In genomic region chr12:70231294-70231693, GRCm38 (mm10) we compare ENCODE assay signal across 10 mouse cellular contexts. TPM values are rescaled to one million over a fixed set of nuclear protein-coding genes. Genes with fewer than 3 reads are reported as not detected.
A peak's percentile ranks its signal among the peaks of the same experiment; 100 is the strongest.
DNase-seq lines count a peak whose midpoint lies in the region; ATAC-seq lines count a peak whose summit lies in the region.
"Had no signal": no experiment of that assay in that cellular context is flagged by ENCODE, and none has a peak within 500 bp of the region (broad histone marks: within the 10 kb centered on the region; RNA-seq: fewer than 3 reads in every experiment).

TSS of gene Pygl (minus strand) at chr12:70231488.

- no peak for DNase-seq in heart, embryonic 10.5 days (ENCODE audit: low spot score)
- DNase-seq in heart, postnatal 36 days = no peak
- no peak for DNase-seq in left cerebral cortex, postnatal 14 days (ENCODE audit: low spot score in 2 of 2)
- no peak for DNase-seq in retina, embryonic 14.5 days (ENCODE audit: low spot score)
- DNase-seq: kidney, postnatal 4 days had no signal

- no peaks in the 10 kb centered on the region for H3K9me3 ChIP-seq in heart, embryonic 10.5 days
- no peaks in the 10 kb centered on the region for H3K9me3 ChIP-seq in midbrain, embryonic 12.5 days
- no peaks in the 10 kb centered on the region for H3K9me3 ChIP-seq in midbrain, embryonic 13.5 days
- H3K9me3 ChIP-seq in liver, embryonic 12.5 days (replicated peaks) = no peaks in the 10 kb centered on the region
- H3K9me3 ChIP-seq in stomach, embryonic 14.5 days (ENCODE audit: control insufficient read depth, low read depth, low read length) = no peaks in the 10 kb centered on the region
- H3K9me3 ChIP-seq: neural tube, embryonic 13.5 days had no signal

- peak within 1 kb of the TSS; percentile 69; the same call in 1 of the 2 replicates for H3K27ac ChIP-seq in heart, embryonic 10.5 days
- 0 out of 2 replicates have a peak within 1 kb of the TSS, but pooled peaks have one; percentile 10 for H3K27ac ChIP-seq in midbrain, embryonic 12.5 days (replicated peaks)
- no peak within 1 kb of the TSS for H3K27ac ChIP-seq in midbrain, embryonic 13.5 days
- H3K27ac ChIP-seq in liver, embryonic 12.5 days = peak within 1 kb of the TSS; percentile 17
- H3K27ac ChIP-seq in stomach, embryonic 14.5 days (ENCODE audit: low read length) = no peak within 1 kb of the TSS
- H3K27ac ChIP-seq: neural tube, embryonic 13.5 days had no signal

- no peak within 1 kb of the TSS for H3K9ac ChIP-seq in midbrain, embryonic 12.5 days (replicated peaks)
- H3K9ac ChIP-seq in midbrain, embryonic 13.5 days (replicated peaks) = no peak within 1 kb of the TSS
- no peak within 1 kb of the TSS for H3K9ac ChIP-seq in liver, embryonic 12.5 days
- H3K9ac ChIP-seq in stomach, embryonic 14.5 days (replicated peaks; ENCODE audit: low read depth, low read length) = no peak within 1 kb of the TSS
- H3K9ac ChIP-seq: neural tube, embryonic 13.5 days had no signal

- no peaks in the 10 kb centered on the region for H3K36me3 ChIP-seq in heart, embryonic 10.5 days
- H3K36me3 ChIP-seq in midbrain, embryonic 12.5 days = no peaks in the 10 kb centered on the region
- H3K36me3 ChIP-seq in midbrain, embryonic 13.5 days = no peaks in the 10 kb centered on the region
- no peaks in the 10 kb centered on the region for H3K36me3 ChIP-seq in liver, embryonic 12.5 days
- H3K36me3 ChIP-seq in stomach, embryonic 14.5 days (ENCODE audit: control insufficient read depth, insufficient read depth, low read length) = no peaks in the 10 kb centered on the region
- H3K36me3 ChIP-seq: neural tube, embryonic 13.5 days had no signal

- H3K27me3 ChIP-seq in heart, embryonic 10.5 days (ENCODE audit: insufficient read depth, poor library complexity, severe bottlenecking) = no peaks in the 10 kb centered on the region; the same call in 1 of the 2 replicates
- peaks cover 32% of the 10 kb centered on the region for H3K27me3 ChIP-seq in midbrain, embryonic 12.5 days
- peaks cover 15% of the 10 kb centered on the region for H3K27me3 ChIP-seq in midbrain, embryonic 13.5 days
- H3K27me3 ChIP-seq in liver, embryonic 12.5 days (replicated peaks) = 0 out of 2 replicates have a peak, but pooled peaks cover 6% of the 10 kb centered on the region
- H3K27me3 ChIP-seq in stomach, embryonic 14.5 days (ENCODE audit: control insufficient read depth, insufficient read depth, low read length) = no peaks in the 10 kb centered on the region

- 69% methylated on average over 2 of the region's 2 CpGs for WGBS in heart, embryonic 10.5 days
- 85% methylated on average over 2 of the region's 2 CpGs for WGBS in midbrain, embryonic 12.5 days
- 77% methylated on average over 2 of the region's 2 CpGs for WGBS in midbrain, embryonic 13.5 days
- WGBS in liver, embryonic 12.5 days (ENCODE audit: insufficient replicate concordance) = 87% methylated on average over 2 of the region's 2 CpGs
- WGBS in stomach, embryonic 14.5 days = 77% methylated on average over 2 of the region's 2 CpGs

- H3K4me3 ChIP-seq in heart, embryonic 10.5 days = no peak within 1 kb of the TSS
- no peak within 1 kb of the TSS for H3K4me3 ChIP-seq in midbrain, embryonic 12.5 days
- no peak within 1 kb of the TSS for H3K4me3 ChIP-seq in midbrain, embryonic 13.5 days (replicated peaks)
- no peak within 1 kb of the TSS for H3K4me3 ChIP-seq in liver, embryonic 12.5 days
- H3K4me3 ChIP-seq in stomach, embryonic 14.5 days (ENCODE audit: low read depth, low read length) = no peak within 1 kb of the TSS
- H3K4me3 ChIP-seq: neural tube, embryonic 13.5 days had no signal

- ATAC-seq in midbrain, embryonic 12.5 days (ENCODE audit: low FRiP score, low read depth) = no peak
- ATAC-seq in midbrain, embryonic 13.5 days = no peak
- no peak for ATAC-seq in liver, embryonic 12.5 days
- ATAC-seq in stomach, embryonic 14.5 days (ENCODE audit: insufficient number of reproducible peaks, insufficient read depth, low FRiP score, low read depth) = no peak; the same call in 1 of the 2 replicates

- H3K4me2 ChIP-seq in midbrain, embryonic 12.5 days (replicated peaks) = no peak within 1 kb of the TSS
- H3K4me2 ChIP-seq in midbrain, embryonic 13.5 days (replicated peaks) = no peak within 1 kb of the TSS
- peak within 1 kb of the TSS; percentile 4 for H3K4me2 ChIP-seq in liver, embryonic 12.5 days
- no peak within 1 kb of the TSS for H3K4me2 ChIP-seq in stomach, embryonic 14.5 days (replicated peaks; ENCODE audit: low read depth, low read length)
- H3K4me2 ChIP-seq: neural tube, embryonic 13.5 days had no signal

- intact Hi-C loops in heart, postnatal 36 days (cut with DNase I) = loop anchor here (5.0 kb wide), 1 partner anchor 681 kb away; no protein-coding TSS in a partner anchor
- intact Hi-C loops in left cerebral cortex, postnatal 14 days (cut with DNase I) = loop anchor here (5.0 to 10.0 kb wide), 2 partner anchors 201 to 684 kb away; no protein-coding TSS in a partner anchor

- H3K4me1 ChIP-seq in heart, embryonic 10.5 days = peaks cover 39% of the 10 kb centered on the region
- H3K4me1 ChIP-seq in midbrain, embryonic 12.5 days = peaks cover 21% of the 10 kb centered on the region
- peaks cover 27% of the 10 kb centered on the region for H3K4me1 ChIP-seq in midbrain, embryonic 13.5 days (replicated peaks)
- H3K4me1 ChIP-seq in liver, embryonic 12.5 days = peaks cover 65% of the 10 kb centered on the region
- H3K4me1 ChIP-seq in stomach, embryonic 14.5 days (ENCODE audit: control insufficient read depth, insufficient read depth, low read length) = 0 out of 2 replicates have a peak, but pooled peaks cover 3% of the 10 kb centered on the region

RNA-seq across cellular contexts. Expression of gene Pygl, which starts in this region (rescaled TPM):
- 30.3 and 42.6 TPM in 2 replicates for polyA plus RNA-seq in heart, embryonic 10.5 days (2016; fragmentation: Nextera tagmentation; extraction: Ambion mirVana)
- total RNA-seq in heart, postnatal 36 days (2021) = 1 to 10 TPM; 4.1 to 7.1 TPM
- polyA plus RNA-seq in midbrain, embryonic 12.5 days (2016; fragmentation: Nextera tagmentation; extraction: Ambion mirVana) = 6.0 and 6.7 TPM in 2 replicates
- 5.4 and 8.2 TPM in 2 replicates for polyA plus RNA-seq in midbrain, embryonic 13.5 days (2015; fragmentation: Nextera tagmentation; extraction: Ambion mirVana)
- polyA plus RNA-seq in liver, embryonic 12.5 days (2016; fragmentation: Nextera tagmentation; extraction: Ambion mirVana) = 29.4 and 29.5 TPM in 2 replicates
- 37.5 and 41.4 TPM in 2 replicates for polyA plus RNA-seq in stomach, embryonic 14.5 days (2014; fragmentation: Nextera tagmentation; extraction: Ambion mirVana)
- total RNA-seq in left cerebral cortex, postnatal 14 days (2021) = 1 to 10 TPM; 2.2 to 3.1 TPM

Comparison
In these comparisons a context has a peak if more than half of its experiments do, and no peak if none do; other contexts are left out.
1. H3K27ac ChIP-seq: peak in heart, embryonic 10.5 days (single experiment), midbrain, embryonic 12.5 days (single experiment) and liver, embryonic 12.5 days (single experiment); none in midbrain, embryonic 13.5 days (single experiment) and stomach, embryonic 14.5 days (single experiment).